Mouse (Mus musculus) CH12.LX (cell line): ENCODE data around the gene Trim7. TPM values are rescaled to one million over a fixed set of nuclear protein-coding genes. Genes with fewer than 3 reads are reported as not detected.

Experiments used
- DNase-seq: peaks from one replicate; pipeline ENCODE4 v3.0.0-alpha.2; 2013; ENCODE audit errors: extremely low read depth
- H3K27ac ChIP-seq: 2 replicates; pipeline ENCODE4 v1.5.1; 2012; ENCODE audit warnings: low read depth, mild to moderate bottlenecking, control low read depth, moderate library complexity; ENCODE audit not compliant: insufficient read depth
- H3K27me3 ChIP-seq: replicated peaks from 2 replicates; pipeline ENCODE3; 2012; ENCODE audit warnings: inconsistent platforms
- H3K36me3 ChIP-seq, 2 experiments: replicated peaks in 1 of 2; 2 replicates each; pipeline versions ENCODE3 to v1.6.1; 2012; ENCODE audit warnings: inconsistent platforms in 1 of 2, low read length in 1 of 2, mild to moderate bottlenecking in 1 of 2, mixed read lengths in 1 of 2, moderate library complexity in 1 of 2; ENCODE audit not compliant: control insufficient read depth in 1 of 2, insufficient read depth in 1 of 2
- H3K4me1 ChIP-seq, 2 experiments: 2 replicates each; pipeline ENCODE4 v1.6.1; 2012; ENCODE audit warnings: inconsistent platforms in 1 of 2, moderate library complexity in 1 of 2; ENCODE audit not compliant: insufficient read depth in 2 of 2, control insufficient read depth in 1 of 2
- H3K4me2 ChIP-seq: 2 replicates; pipeline ENCODE4 v1.6.1; 2012; ENCODE audit warnings: low read depth, mild to moderate bottlenecking, control low read depth; ENCODE audit not compliant: poor library complexity, insufficient read depth, severe bottlenecking
- H3K4me3 ChIP-seq, 3 experiments: fragments of 150-350 bp in 1 of 3; sonication (generic) in 1 of 3; replicated peaks in 1 of 3; 2 replicates each; pipeline versions ENCODE3 to v1.5.1; 2011 to 2012; ENCODE audit warnings: low read depth in 2 of 3, low read length in 2 of 3, mild to moderate bottlenecking in 2 of 3, moderate library complexity in 2 of 3, control low read depth in 1 of 3, improper control_type of control experiment in 1 of 3, inconsistent platforms in 1 of 3, mixed read lengths in 1 of 3; ENCODE audit not compliant: poor library complexity in 1 of 3
- H3K79me2 ChIP-seq: replicated peaks from 2 replicates; pipeline ENCODE4 v1.6.1; 2012; ENCODE audit warnings: mild to moderate bottlenecking, moderate library complexity; ENCODE audit not compliant: control insufficient read depth, poor library complexity, insufficient read depth, severe bottlenecking; ENCODE audit errors: extremely low read depth
- H3K9ac ChIP-seq: 2 replicates; pipeline ENCODE4 v1.6.1; 2012; ENCODE audit warnings: low read depth, mild to moderate bottlenecking, control low read depth, moderate library complexity; ENCODE audit not compliant: insufficient read depth
- H3K9me3 ChIP-seq: replicated peaks from 2 replicates; pipeline ENCODE3; 2012; ENCODE audit warnings: low read length, inconsistent platforms, mixed read lengths
- BHLHE40 ChIP-seq: IDR thresholded peaks from 2 replicates; pipeline ENCODE4 v1.6.1; 2011; ENCODE audit warnings: mild to moderate bottlenecking, low read depth, low read length, improper control_type of control experiment
- CHD1 ChIP-seq: IDR thresholded peaks from 2 replicates; pipeline ENCODE4 v1.6.1; 2012; ENCODE audit warnings: low read depth, low read length, improper control_type of control experiment, inconsistent platforms
- E2F4 ChIP-seq: IDR thresholded peaks from 2 replicates; pipeline ENCODE4 v1.6.1; 2011; ENCODE audit warnings: low read depth, low read length, improper control_type of control experiment; ENCODE audit not compliant: insufficient replicate concordance
- ELF1 ChIP-seq: IDR thresholded peaks from 2 replicates; pipeline ENCODE4 v1.6.1; 2014; ENCODE audit warnings: low read depth, mild to moderate bottlenecking, inconsistent platforms, low read length, improper control_type of control experiment
- ETS1 ChIP-seq: conservative IDR thresholded peaks from 2 replicates; pipeline ENCODE4 v1.6.1; 2012; ENCODE audit warnings: low read depth, mild to moderate bottlenecking, inconsistent platforms, low read length, improper control_type of control experiment, moderate library complexity
- GABPA ChIP-seq: IDR thresholded peaks from 2 replicates; pipeline ENCODE4 v1.6.1; 2012; ENCODE audit warnings: low read depth, low read length, improper control_type of control experiment, inconsistent platforms; ENCODE audit not compliant: insufficient replicate concordance
- HCFC1 ChIP-seq: IDR thresholded peaks from 2 replicates; pipeline ENCODE4 v1.6.1; 2012; ENCODE audit warnings: low read depth, mild to moderate bottlenecking, inconsistent platforms, low read length, improper control_type of control experiment
- IRF4 ChIP-seq: IDR thresholded peaks from 2 replicates; pipeline ENCODE4 v1.6.1; 2014; ENCODE audit warnings: low read depth, mild to moderate bottlenecking, inconsistent platforms, low read length, improper control_type of control experiment
- JUND ChIP-seq: conservative IDR thresholded peaks from 2 replicates; pipeline ENCODE4 v1.6.1; 2011; ENCODE audit warnings: low read depth, low read length, improper control_type of control experiment
- KAT2A ChIP-seq: IDR thresholded peaks from 2 replicates; pipeline ENCODE4 v1.6.1; 2012; ENCODE audit warnings: low read length, improper control_type of control experiment, inconsistent platforms; ENCODE audit not compliant: insufficient replicate concordance
- MAFK ChIP-seq: IDR thresholded peaks from 2 replicates; pipeline ENCODE4 v1.6.1; 2011; ENCODE audit warnings: low read length, improper control_type of control experiment; ENCODE audit not compliant: insufficient replicate concordance
- MAX ChIP-seq: IDR thresholded peaks from 2 replicates; pipeline ENCODE4 v1.6.1; 2011; ENCODE audit warnings: low read length, improper control_type of control experiment
- MEF2A ChIP-seq: IDR thresholded peaks from 2 replicates; pipeline ENCODE4 v1.6.1; 2014; ENCODE audit warnings: low read depth, mild to moderate bottlenecking, inconsistent platforms, low read length, improper control_type of control experiment, borderline replicate concordance
- MXI1 ChIP-seq: IDR thresholded peaks from 2 replicates; pipeline ENCODE4 v1.6.1; 2011; ENCODE audit warnings: mild to moderate bottlenecking, low read depth, low read length, improper control_type of control experiment
- NRF1 ChIP-seq: IDR thresholded peaks from 2 replicates; pipeline ENCODE4 v1.6.1; 2014; ENCODE audit warnings: low read depth, mild to moderate bottlenecking, inconsistent platforms, low read length, improper control_type of control experiment, moderate library complexity
- POLR2A ChIP-seq: IDR thresholded peaks from 2 replicates; pipeline ENCODE4 v1.6.1; 2011; ENCODE audit warnings: low read depth, mild to moderate bottlenecking, improper control_type of control experiment, low read length
- SIN3A ChIP-seq: IDR thresholded peaks from 2 replicates; pipeline ENCODE4 v1.6.1; 2012; ENCODE audit warnings: low read length, improper control_type of control experiment, inconsistent platforms
- SMC3 ChIP-seq: IDR thresholded peaks from 2 replicates; pipeline ENCODE4 v1.6.1; 2011; ENCODE audit warnings: low read depth, low read length, improper control_type of control experiment
- TBP ChIP-seq: conservative IDR thresholded peaks from 2 replicates; pipeline ENCODE4 v1.6.1; 2011; ENCODE audit warnings: low read depth, low read length, improper control_type of control experiment
- TCF12 ChIP-seq: IDR thresholded peaks from 2 replicates; pipeline ENCODE4 v1.6.1; 2014; ENCODE audit warnings: low read depth, mild to moderate bottlenecking, inconsistent platforms, low read length, improper control_type of control experiment
- UBTF ChIP-seq: IDR thresholded peaks from 2 replicates; pipeline ENCODE4 v1.6.1; 2012; ENCODE audit warnings: low read depth, mild to moderate bottlenecking, inconsistent platforms, low read length, improper control_type of control experiment, moderate library complexity
- USF2 ChIP-seq: conservative IDR thresholded peaks from 2 replicates; pipeline ENCODE4 v1.6.1; 2011; ENCODE audit warnings: low read depth, low read length, improper control_type of control experiment
- ZKSCAN1 ChIP-seq: IDR thresholded peaks from 2 replicates; pipeline ENCODE4 v1.6.1; 2012; ENCODE audit warnings: low read depth, inconsistent platforms, low read length, improper control_type of control experiment, borderline replicate concordance
- ZNF384 ChIP-seq: IDR thresholded peaks from 2 replicates; pipeline ENCODE4 v1.6.1; 2012; ENCODE audit warnings: low read depth, low read length, improper control_type of control experiment, inconsistent platforms
- dilution Hi-C: fragments of 300-500 bp; cut with MboI; formaldehyde crosslinking; loops from 2 replicates; pipeline ENCODE4 v1.14.3; 2020; ENCODE audit warnings: low sequenced_read_pairs; ENCODE audit not compliant: extremely low pct_unique_long_range_greater_than_20kb, extremely low pct_ligation_motif_present
- in situ Hi-C: fragments of 300-500 bp; cut with MboI; formaldehyde crosslinking; loops from 3 replicates; pipeline ENCODE4 v1.14.3; 2019; ENCODE audit warnings: low sequenced_read_pairs, low pct_ligation_motif_present, low pct_unique_long_range_greater_than_20kb, mixed read lengths
- polyA plus RNA-seq: library from polyadenylated mRNA; unstranded; fragments of >175 nt; gene quantifications from 2 replicates; pipeline ENCODE4 v1.2.1, GENCODE M21; 2012; ENCODE audit warnings: low read depth; ENCODE audit not compliant: insufficient read length
- total RNA-seq, 2 experiments: library from RNA; depleted of rRNA; stranded (reverse); fragments of 300-350 nt in 1 of 2; fragments of >200 nt in 1 of 2; gene quantifications; 2 replicates each; pipeline ENCODE4 v1.2.3; 2012 to 2014

Trim7 gene
- total and polyA plus RNA-seq, 3 experiments, result 9.2 to 34.6 (median 15.1) TPM

DNA sequence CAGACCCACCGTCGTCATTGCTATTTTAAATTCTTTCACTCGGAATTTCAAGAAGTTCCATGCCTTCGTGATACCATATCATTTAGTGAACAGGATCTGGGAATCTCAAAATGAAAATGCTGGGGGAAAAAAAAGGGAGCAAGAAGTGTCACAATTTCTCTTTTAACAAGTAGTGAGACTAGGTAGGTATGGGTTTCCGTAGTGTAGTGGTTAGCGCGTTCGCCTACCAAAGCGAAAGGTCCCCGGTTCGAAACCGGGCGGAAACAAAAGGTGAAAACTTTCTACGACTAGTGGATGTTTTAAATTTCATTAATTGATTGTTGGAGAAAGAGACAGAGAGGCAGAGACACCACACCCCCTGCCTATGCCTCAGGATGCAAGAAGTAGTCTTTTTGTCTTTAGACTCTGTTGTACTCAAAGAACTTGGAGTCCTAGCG is 2.4 kb upstream of the Trim7 start:
- no peak overlapping the region for H3K27ac ChIP-seq
- TF ChIP-seq USF2 (no peak), IRF4 (peak; percentile 65; the same call in 1 of the 2 replicates), MAX (no peak), SIN3A (peak; percentile 50; the same call in 1 of the 2 replicates), KAT2A (peak; percentile 89; the same call in 1 of the 2 replicates), TCF12 (no peak), E2F4 (0 out of 2 replicates have a peak, but pooled peaks have one; percentile 9), MEF2A (peak; percentile 61; the same call in 1 of the 2 replicates), SMC3 (no peak), GABPA (no peak), ZKSCAN1 (no peak), BHLHE40 (peak; percentile 55; the same call in 1 of the 2 replicates), TBP (peak; percentile 100), ETS1 (no peak), CHD1 (no peak), NRF1 (peak; percentile 70), ELF1 (peak; percentile 97), HCFC1 (peak; percentile 45; the same call in 1 of the 2 replicates), ZNF384 (peak; percentile 93), UBTF (no peak), POLR2A (no peak), MXI1 (peak; percentile 75), MAFK (peak; percentile 97), JUND (0 out of 2 replicates have a peak, but pooled peaks have one; percentile 45)
- peaks cover 9% of the 10 kb centered on the region for H3K9me3 ChIP-seq
- peaks cover 9% of the 10 kb centered on the region for H3K27me3 ChIP-seq
- peak overlapping the region; percentile 63 for H3K9ac ChIP-seq
- no peaks in the 10 kb centered on the region for H3K36me3 ChIP-seq
- H3K4me1 ChIP-seq, result peaks cover 15 to 53% of the 10 kb centered on the region in 2 experiments
- H3K4me2 ChIP-seq, result peak overlapping the region; percentile 90
- dilution Hi-C loops, result no loop called here
- in situ Hi-C loops, result no loop called here
- peak; percentile 96 for DNase-seq
- H3K4me3 ChIP-seq, result peak overlapping the region; percentile 48 to 64 (median 60)
- H3K79me2 ChIP-seq, result no peaks in the 10 kb centered on the region
